Mouse (Mus musculus) erythroid progenitor cell, adult 5-6 weeks (primary cell): ENCODE measurements around the gene Maz. TPM values are rescaled to one million over a fixed set of nuclear protein-coding genes. Genes with fewer than 3 reads are reported as not detected.

Experiments
- ATAC-seq: replicated peaks from 2 replicates; pipeline ENCODE4 v1.8.0; 2016; ENCODE audit warnings: moderate number of reproducible peaks, mild to moderate bottlenecking, moderate TSS enrichment, inconsistent platforms; ENCODE audit not compliant: poor library complexity, low FRiP score, severe bottlenecking
- total RNA-seq, 2 experiments: library from RNA; stranded (forward) in 1 of 2; stranded (reverse) in 1 of 2; fragments of 150-400 nt in 1 of 2; fragments of 186-747, 209-891 nt in 1 of 2; gene quantifications; 2 replicates each; pipeline versions ENCODE4 v1.2.3 to v1.2.4; 2015 to 2017; ENCODE audit warnings: low replicate concordance in 2 of 2

Gene Maz
- 175 and 179 TPM in 2 replicates for total RNA-seq (2015; ENCODE audit: low replicate concordance)
- total RNA-seq (2017; ENCODE audit: low replicate concordance): 96.8 and 123 TPM in 2 replicates

GRCm38 (mm10) chr7:127026984-127027726, at the start of gene Maz:
TSS of gene Maz (minus strand) at chr7:127027037.
- ATAC-seq: peak; percentile 74

- no peak for ATAC-seq
Observed at GRCm38 (mm10) chr7:127076188-127076587, 49.4 kb upstream of the Maz start.

GRCm38 (mm10) chr7:127073221-127073620, 46.4 kb upstream of the Maz start:
- no peak for ATAC-seq

GRCm38 (mm10) chr7:127070871-127071413, 44.1 kb upstream of the Maz start:
- no peak for ATAC-seq

- no peak for ATAC-seq
Observed at GRCm38 (mm10) chr7:127066317-127066716, 39.5 kb upstream of the Maz start.

- no peak for ATAC-seq
Observed at GRCm38 (mm10) chr7:127065538-127065937, 38.7 kb upstream of the Maz start.

GRCm38 (mm10) chr7:127055026-127055585, 28.3 kb upstream of the Maz start:
- no peak for ATAC-seq

GRCm38 (mm10) chr7:127041851-127042672, 15.2 kb upstream of the Maz start, which contains the start of gene Kif22:
TSS of gene Kif22 (minus strand) at chr7:127042471.
- peak; percentile 95 for ATAC-seq

- no peak for ATAC-seq
Observed at GRCm38 (mm10) chr7:127031244-127031643, 4.4 kb upstream of the Maz start.

- ATAC-seq: no peak
Observed at GRCm38 (mm10) chr7:127030172-127030571, 3.3 kb upstream of the Maz start.

- no peak for ATAC-seq
Observed at GRCm38 (mm10) chr7:127027885-127028284, 1.0 kb upstream of the Maz start.

GRCm38 (mm10) chr7:127026616-127026983, 237 bp downstream of the Maz start:
- ATAC-seq: no peak

- ATAC-seq: no peak
Observed at GRCm38 (mm10) chr7:127026161-127026600, 656 bp downstream of the Maz start.

GRCm38 (mm10) chr7:127025556-127026160, 1.2 kb downstream of the Maz start:
- no peak for ATAC-seq

- ATAC-seq: peak; percentile 39
Observed at GRCm38 (mm10) chr7:127024755-127025555, 1.9 kb downstream of the Maz start.

GRCm38 (mm10) chr7:127023896-127024690, 2.7 kb downstream of the Maz start:
- ATAC-seq: no peak

- ATAC-seq: no peak
Observed at GRCm38 (mm10) chr7:127023272-127023691, 3.6 kb downstream of the Maz start.
